Mouse (Mus musculus): ENCODE measurements at regions not wholly inside any gene's neighbourhood (a gene's known extent, or its start where the extent isn't known, plus 50 kb on each side); places are given as distances from the start of the nearest gene placed in this dataset.
A peak's percentile ranks its signal among the peaks of the same experiment; 100 is the strongest.

DNA sequence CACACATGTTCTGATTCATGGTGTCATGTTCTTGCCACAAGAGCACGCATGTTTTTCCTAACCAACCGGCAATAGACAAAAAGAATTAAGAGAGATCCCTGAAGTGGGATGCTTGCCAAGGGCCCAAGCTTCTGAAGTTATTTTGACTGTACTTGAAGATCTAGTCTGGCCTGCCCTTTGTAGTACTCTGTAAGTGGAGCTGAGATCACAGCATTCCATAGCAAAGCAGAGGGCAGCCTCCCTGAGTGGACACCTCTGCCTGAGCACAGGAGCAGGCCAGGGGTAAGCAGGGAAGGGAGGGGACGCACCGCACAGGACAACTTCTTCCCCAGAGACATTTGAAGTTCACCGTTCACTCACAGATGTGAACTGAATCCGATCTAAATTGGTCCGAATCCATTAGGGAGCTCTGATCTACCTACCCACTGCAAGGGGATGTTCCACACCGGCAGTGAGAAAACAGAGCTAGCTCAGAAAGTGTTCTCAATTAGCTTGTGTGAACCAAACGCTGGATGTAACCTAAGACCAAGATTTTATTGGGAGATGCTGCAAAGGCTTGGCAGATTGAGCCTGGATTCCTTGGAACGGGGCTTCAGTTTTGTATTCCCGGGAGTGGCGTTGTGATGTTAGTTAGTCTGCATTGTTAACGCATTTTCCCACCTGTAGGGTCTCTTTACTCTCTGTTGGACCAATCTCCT is 88.3 kb upstream of the Tspan5 start:
- no peak overlapping the region for H3K4me2 ChIP-seq (ENCODE audit: low read depth, low read length)
- H3K4me1 ChIP-seq (ENCODE audit: control insufficient read depth, insufficient read depth, low read length), result no peaks in the 10 kb centered on the region
- 86% methylated on average over 13 of the region's 13 CpGs for WGBS
- H3K4me3 ChIP-seq (ENCODE audit: low read depth, low read length), result no peak overlapping the region
- no peaks in the 10 kb centered on the region for H3K36me3 ChIP-seq (ENCODE audit: control insufficient read depth, insufficient read depth, low read length)
- no peak for ATAC-seq (ENCODE audit: low read depth)
- no peaks in the 10 kb centered on the region for H3K27me3 ChIP-seq (ENCODE audit: control insufficient read depth, insufficient read depth, low read length)
- no peak overlapping the region for H3K27ac ChIP-seq (ENCODE audit: low read depth, low read length)
- no peaks in the 10 kb centered on the region for H3K9me3 ChIP-seq (ENCODE audit: control insufficient read depth, low read length)
- H3K9ac ChIP-seq (replicated peaks; ENCODE audit: low read depth, low read length), result no peak overlapping the region

DNA sequence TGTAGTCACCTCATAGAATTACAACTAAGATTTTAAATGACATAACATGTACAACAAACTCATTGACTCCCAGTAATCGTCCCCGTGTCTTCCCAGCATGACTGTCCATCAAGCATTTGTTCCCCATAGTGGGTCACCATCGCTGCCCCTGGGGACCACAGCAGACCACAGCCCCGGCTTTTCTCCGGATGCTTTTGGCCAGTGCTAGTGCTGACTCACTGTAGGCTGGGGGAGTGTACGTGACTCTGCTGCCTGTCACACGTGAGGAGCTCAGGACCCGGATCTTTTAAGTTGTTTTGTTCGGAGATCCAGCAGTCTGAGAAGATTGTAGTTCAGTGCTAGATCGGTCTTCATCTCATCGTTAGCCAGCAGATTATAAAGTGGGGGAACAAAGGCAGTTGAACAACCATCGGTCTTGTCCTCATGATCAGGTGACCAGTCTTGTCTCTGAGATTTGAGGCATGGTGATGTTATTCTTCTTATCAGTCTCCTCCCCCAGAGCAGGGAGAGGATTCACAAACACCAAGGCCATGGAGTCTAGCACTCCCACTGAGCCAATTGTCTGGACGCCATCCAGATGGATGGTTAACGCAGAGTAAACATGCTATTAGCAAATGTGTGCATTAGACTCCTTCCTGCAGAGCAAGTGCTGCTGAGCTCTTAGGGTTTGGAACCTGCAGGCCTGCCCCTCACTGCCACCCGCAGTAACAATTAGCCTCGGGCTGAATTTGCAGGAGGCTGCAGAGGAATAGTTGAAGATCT is 87.2 kb upstream of the Tspan5 start:
- Histone ChIP-seq H3K4me2 (ENCODE audit: low read depth, low read length) (no peak overlapping the region), H3K27me3 (ENCODE audit: control insufficient read depth, insufficient read depth, low read length) (no peaks in the 10 kb centered on the region), H3K36me3 (ENCODE audit: control insufficient read depth, insufficient read depth, low read length) (no peaks in the 10 kb centered on the region), H3K9me3 (ENCODE audit: control insufficient read depth, low read length) (no peaks in the 10 kb centered on the region), H3K4me1 (ENCODE audit: control insufficient read depth, insufficient read depth, low read length) (no peaks in the 10 kb centered on the region), H3K9ac (replicated peaks; ENCODE audit: low read depth, low read length) (no peak overlapping the region), H3K4me3 (ENCODE audit: low read depth, low read length) (no peak overlapping the region), H3K27ac (ENCODE audit: low read depth, low read length) (no peak overlapping the region)
- WGBS, result 69% methylated on average over 16 of the region's 16 CpGs
- ATAC-seq (ENCODE audit: low read depth), result peak; percentile 41; the same call in 1 of the 2 replicates

- Histone ChIP-seq H3K4me3 (ENCODE audit: low read depth, low read length) (no peak overlapping the region), H3K9ac (replicated peaks; ENCODE audit: low read depth, low read length) (no peak overlapping the region), H3K27ac (ENCODE audit: low read depth, low read length) (no peak overlapping the region), H3K27me3 (ENCODE audit: control insufficient read depth, insufficient read depth, low read length) (no peaks in the 10 kb centered on the region), H3K36me3 (ENCODE audit: control insufficient read depth, insufficient read depth, low read length) (no peaks in the 10 kb centered on the region), H3K4me1 (ENCODE audit: control insufficient read depth, insufficient read depth, low read length) (no peaks in the 10 kb centered on the region), H3K9me3 (ENCODE audit: control insufficient read depth, low read length) (no peaks in the 10 kb centered on the region), H3K4me2 (ENCODE audit: low read depth, low read length) (no peak overlapping the region)
- WGBS, result 88% methylated on average over 3 of the region's 3 CpGs
- ATAC-seq (ENCODE audit: low read depth), result no peak
These were observed 86.5 kb upstream of the Tspan5 start for GRCm38 (mm10) chr3:138655479-138655878.

GRCm38 (mm10) chr3:138662625-138663024 is 79.4 kb upstream of the Tspan5 start:
- Histone ChIP-seq H3K4me1 (ENCODE audit: control insufficient read depth, insufficient read depth, low read length) (no peaks in the 10 kb centered on the region), H3K9ac (replicated peaks; ENCODE audit: low read depth, low read length) (no peak overlapping the region), H3K9me3 (ENCODE audit: control insufficient read depth, low read length) (no peaks in the 10 kb centered on the region), H3K27me3 (ENCODE audit: control insufficient read depth, insufficient read depth, low read length) (no peaks in the 10 kb centered on the region), H3K4me2 (ENCODE audit: low read depth, low read length) (no peak overlapping the region), H3K36me3 (ENCODE audit: control insufficient read depth, insufficient read depth, low read length) (no peaks in the 10 kb centered on the region), H3K27ac (ENCODE audit: low read depth, low read length) (no peak overlapping the region), H3K4me3 (ENCODE audit: low read depth, low read length) (no peak overlapping the region)
- ATAC-seq (ENCODE audit: low read depth), result no peak
- 90% methylated on average over 2 of the region's 2 CpGs for WGBS

DNA sequence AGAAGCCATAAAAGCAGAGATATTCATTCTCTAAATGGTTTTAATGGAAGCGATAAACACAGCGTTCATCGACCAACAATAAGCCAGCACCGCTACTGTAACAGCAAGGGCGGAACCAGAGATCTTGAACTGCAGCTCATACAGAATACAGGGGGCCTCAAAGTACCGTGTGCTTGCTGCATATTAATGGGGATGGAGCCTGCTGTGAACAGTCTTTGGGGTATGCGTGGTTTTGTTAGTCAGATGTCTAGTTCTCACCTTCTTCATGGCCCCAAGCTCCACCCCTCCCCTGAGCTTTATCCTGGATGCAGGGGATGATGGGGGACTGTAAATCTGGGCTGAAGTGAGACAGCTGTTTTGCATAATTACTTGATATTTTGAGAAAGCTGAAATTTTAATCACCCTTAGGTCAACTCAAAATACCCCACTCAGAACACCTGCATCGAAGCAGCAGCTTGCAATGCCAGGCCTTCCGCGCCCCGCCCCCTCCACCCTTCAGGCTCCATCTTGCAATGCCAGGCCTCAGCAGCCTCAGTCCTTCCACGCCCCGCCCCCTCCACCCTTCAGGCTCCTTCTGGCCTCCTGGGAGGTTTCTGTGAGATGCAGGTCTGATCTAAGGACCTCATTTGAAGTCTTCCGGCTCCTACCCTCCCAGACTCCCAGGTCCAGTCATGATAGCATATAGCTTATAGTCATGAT is 73.5 kb upstream of the Tspan5 start:
- WGBS, result 69% methylated on average over 14 of the region's 14 CpGs

GRCm38 (mm10) chr3:138675881-138676280 is 66.1 kb upstream of the Tspan5 start:
- H3K36me3 ChIP-seq (ENCODE audit: control insufficient read depth, insufficient read depth, low read length), result no peaks in the 10 kb centered on the region
- no peak overlapping the region for H3K4me3 ChIP-seq (ENCODE audit: low read depth, low read length)
- WGBS, result 54% methylated on average over 2 of the region's 2 CpGs
- H3K9me3 ChIP-seq (ENCODE audit: control insufficient read depth, low read length), result no peaks in the 10 kb centered on the region
- H3K4me2 ChIP-seq (ENCODE audit: low read depth, low read length), result no peak overlapping the region
- H3K27ac ChIP-seq (ENCODE audit: low read depth, low read length), result no peak overlapping the region
- H3K4me1 ChIP-seq (ENCODE audit: control insufficient read depth, insufficient read depth, low read length), result no peaks in the 10 kb centered on the region
- no peak overlapping the region for H3K9ac ChIP-seq (replicated peaks; ENCODE audit: low read depth, low read length)
- H3K27me3 ChIP-seq (ENCODE audit: control insufficient read depth, insufficient read depth, low read length), result no peaks in the 10 kb centered on the region
- no peak for ATAC-seq (ENCODE audit: low read depth)

More for the DNA sequence above, 73.5 kb upstream of the Tspan5 start:
- Histone ChIP-seq H3K9ac (replicated peaks; ENCODE audit: low read depth, low read length) (no peak overlapping the region), H3K4me2 (ENCODE audit: low read depth, low read length) (no peak overlapping the region), H3K36me3 (ENCODE audit: control insufficient read depth, insufficient read depth, low read length) (no peaks in the 10 kb centered on the region), H3K4me3 (ENCODE audit: low read depth, low read length) (no peak overlapping the region), H3K27ac (ENCODE audit: low read depth, low read length) (no peak overlapping the region), H3K27me3 (ENCODE audit: control insufficient read depth, insufficient read depth, low read length) (no peaks in the 10 kb centered on the region), H3K4me1 (ENCODE audit: control insufficient read depth, insufficient read depth, low read length) (no peaks in the 10 kb centered on the region), H3K9me3 (ENCODE audit: control insufficient read depth, low read length) (no peaks in the 10 kb centered on the region)
- ATAC-seq (ENCODE audit: low read depth), result peak; percentile 34; the same call in 1 of the 2 replicates

DNA sequence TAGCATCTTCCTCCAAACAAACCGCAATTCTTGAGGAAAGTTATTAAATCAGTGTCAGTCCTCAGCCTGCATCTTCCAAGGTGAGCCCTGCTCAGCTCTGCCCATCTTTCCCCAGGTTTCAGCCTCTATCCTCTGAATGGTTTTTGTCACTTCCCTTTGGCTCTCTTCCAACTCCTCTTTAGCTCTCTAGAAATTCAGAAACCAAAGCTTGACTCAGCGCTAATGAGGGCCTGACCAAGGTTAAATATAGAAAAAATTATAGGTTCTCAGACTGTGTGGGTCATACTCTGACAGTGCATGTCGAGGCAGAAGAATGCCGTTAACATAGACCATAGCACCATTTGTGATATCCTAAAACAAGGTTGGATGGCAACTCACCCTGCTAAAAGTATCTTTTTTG is 63.6 kb upstream of the Tspan5 start:
- Histone ChIP-seq H3K36me3 (ENCODE audit: control insufficient read depth, insufficient read depth, low read length) (no peaks in the 10 kb centered on the region), H3K9me3 (ENCODE audit: control insufficient read depth, low read length) (no peaks in the 10 kb centered on the region), H3K27ac (ENCODE audit: low read depth, low read length) (no peak overlapping the region), H3K9ac (replicated peaks; ENCODE audit: low read depth, low read length) (no peak overlapping the region), H3K4me3 (ENCODE audit: low read depth, low read length) (no peak overlapping the region), H3K4me2 (ENCODE audit: low read depth, low read length) (no peak overlapping the region), H3K4me1 (ENCODE audit: control insufficient read depth, insufficient read depth, low read length) (no peaks in the 10 kb centered on the region), H3K27me3 (ENCODE audit: control insufficient read depth, insufficient read depth, low read length) (no peaks in the 10 kb centered on the region)
- no peak for ATAC-seq (ENCODE audit: low read depth)
- WGBS, result 80% methylated on average over 4 of the region's 4 CpGs

GRCm38 (mm10) chr3:138686636-138687230 is 55.3 kb upstream of the Tspan5 start:
- Histone ChIP-seq H3K4me1 (ENCODE audit: control insufficient read depth, insufficient read depth, low read length) (no peaks in the 10 kb centered on the region), H3K4me2 (ENCODE audit: low read depth, low read length) (no peak overlapping the region), H3K36me3 (ENCODE audit: control insufficient read depth, insufficient read depth, low read length) (no peaks in the 10 kb centered on the region), H3K27me3 (ENCODE audit: control insufficient read depth, insufficient read depth, low read length) (no peaks in the 10 kb centered on the region), H3K9ac (replicated peaks; ENCODE audit: low read depth, low read length) (no peak overlapping the region), H3K27ac (ENCODE audit: low read depth, low read length) (no peak overlapping the region), H3K4me3 (ENCODE audit: low read depth, low read length) (no peak overlapping the region), H3K9me3 (ENCODE audit: control insufficient read depth, low read length) (no peaks in the 10 kb centered on the region)
- ATAC-seq (ENCODE audit: low read depth), result no peak
- whole genome bisulfite sequencing, result 64% methylated on average over 11 of the region's 11 CpGs
